Mouse (Mus musculus) T-helper 2 cell (primary cell): Measurements from ENCODE around the gene Khk.
"Not testable (repeated sequence)": the region's sequence is repeated elsewhere in the genome, so short reads cannot be mapped to it uniquely, and the experiment has no call there.

Experiments used
- in situ Hi-C: fragments of 300-600 bp; cut with MboI, MseI; formaldehyde crosslinking; loops from one replicate; pipeline ENCODE4 v1.15.1; 2025; ENCODE audit warnings: high pct_unique_total_duplicates

The Khk gene

GRCm38 (mm10) chr5:30921256-30922033 is at the start of gene Khk:
Gene Khk (plus strand): TSS chr5:30921431.
- in situ Hi-C loops = no loop called here

GRCm38 (mm10) chr5:30872574-30872973 is 48.7 kb upstream of the Khk start:
- in situ Hi-C loops = no loop called here

GRCm38 (mm10) chr5:30874365-30874764 is 46.9 kb upstream of the Khk start:
- in situ Hi-C loops = no loop called here

- in situ Hi-C loops = no loop called here
Measured at GRCm38 (mm10) chr5:30878616-30879015, 42.6 kb upstream of the Khk start.

GRCm38 (mm10) chr5:30879347-30879943 is 41.8 kb upstream of the Khk start:
- in situ Hi-C loops = no loop called here

GRCm38 (mm10) chr5:30881839-30882238 is 39.4 kb upstream of the Khk start:
- in situ Hi-C loops = not testable (repeated sequence)

GRCm38 (mm10) chr5:30886209-30886608 is 35.0 kb upstream of the Khk start:
- in situ Hi-C loops = loop anchor here (5.0 kb wide), 1 partner anchor 66 kb away; no protein-coding TSS in a partner anchor

GRCm38 (mm10) chr5:30886731-30887130 is 34.5 kb upstream of the Khk start:
- in situ Hi-C loops = loop anchor here (5.0 kb wide), 1 partner anchor 66 kb away; no protein-coding TSS in a partner anchor

GRCm38 (mm10) chr5:30887331-30887761 is 33.9 kb upstream of the Khk start:
- in situ Hi-C loops = loop anchor here (5.0 kb wide), 1 partner anchor 65 kb away; no protein-coding TSS in a partner anchor

GRCm38 (mm10) chr5:30887858-30888336 is 33.3 kb upstream of the Khk start:
- in situ Hi-C loops = loop anchor here (5.0 kb wide), 1 partner anchor 64 kb away; no protein-coding TSS in a partner anchor

GRCm38 (mm10) chr5:30888337-30889087 is 32.7 kb upstream of the Khk start, which contains the start of gene Agbl5:
Gene Agbl5 (plus strand): TSS chr5:30888694.
- in situ Hi-C loops = loop anchor here (5.0 kb wide), 1 partner anchor 64 kb away; no protein-coding TSS in a partner anchor

GRCm38 (mm10) chr5:30889088-30889754 is 32.0 kb upstream of the Khk start:
- in situ Hi-C loops = loop anchor here (5.0 kb wide), 1 partner anchor 63 kb away; no protein-coding TSS in a partner anchor

- in situ Hi-C loops = no loop called here
Measured at GRCm38 (mm10) chr5:30890375-30890774, 30.9 kb upstream of the Khk start.

- in situ Hi-C loops = no loop called here
Measured at GRCm38 (mm10) chr5:30901860-30902259, 19.4 kb upstream of the Khk start.

- in situ Hi-C loops = no loop called here
Measured at GRCm38 (mm10) chr5:30907413-30908059, 13.7 kb upstream of the Khk start, which contains the start of gene Ost4. Gene Ost4 (minus strand): TSS chr5:30907788.

GRCm38 (mm10) chr5:30908426-30909299 is 12.6 kb upstream of the Khk start:
- in situ Hi-C loops = no loop called here

- in situ Hi-C loops = no loop called here
Measured at GRCm38 (mm10) chr5:30909300-30909659, 12.0 kb upstream of the Khk start.

GRCm38 (mm10) chr5:30909863-30910262 is 11.4 kb upstream of the Khk start:
- in situ Hi-C loops = no loop called here

- in situ Hi-C loops = no loop called here
Measured at GRCm38 (mm10) chr5:30910481-30910880, 10.8 kb upstream of the Khk start.

- in situ Hi-C loops = no loop called here
Measured at GRCm38 (mm10) chr5:30912156-30912555, 9.1 kb upstream of the Khk start.
